Mouse (Mus musculus) neural tube, embryonic 15.5 days (tissue): Measurements from ENCODE around the gene Glb1. TPM values are rescaled to one million over a fixed set of nuclear protein-coding genes. Genes with fewer than 3 reads are reported as not detected.

Experiments used
- ATAC-seq: fragments of 200-750 bp; cut with Nextera tagmentation; 2 replicates; pipeline ENCODE4 v1.8.0; 2017; ENCODE audit warnings: mild to moderate bottlenecking, moderate TSS enrichment, moderate library complexity; ENCODE audit not compliant: low FRiP score
- H3K27ac ChIP-seq: fragments of 300-500 bp; sonication (generic); replicated peaks from 2 replicates; pipeline ENCODE4 v1.5.1; 2015; ENCODE audit warnings: mild to moderate bottlenecking, inconsistent platforms
- H3K27me3 ChIP-seq: fragments of 300-500 bp; sonication (generic); replicated peaks from 2 replicates; pipeline ENCODE4 v1.6.1; 2015; ENCODE audit warnings: inconsistent platforms
- H3K36me3 ChIP-seq: fragments of 300-500 bp; sonication (generic); 2 replicates; pipeline ENCODE4 v1.6.1; 2015; ENCODE audit warnings: inconsistent platforms
- H3K4me1 ChIP-seq: fragments of 300-500 bp; sonication (generic); 2 replicates; pipeline ENCODE4 v1.6.1; 2015; ENCODE audit warnings: inconsistent platforms
- H3K4me2 ChIP-seq: fragments of 300-500 bp; sonication (generic); 2 replicates; pipeline ENCODE4 v1.6.1; 2015; ENCODE audit warnings: inconsistent platforms, mild to moderate bottlenecking, moderate library complexity
- H3K4me3 ChIP-seq: fragments of 300-500 bp; sonication (generic); replicated peaks from 2 replicates; pipeline ENCODE4 v1.5.1; 2015; ENCODE audit warnings: mild to moderate bottlenecking, inconsistent platforms
- H3K9ac ChIP-seq: fragments of 300-500 bp; sonication (generic); replicated peaks from 2 replicates; pipeline ENCODE4 v1.6.1; 2015; ENCODE audit warnings: mild to moderate bottlenecking, inconsistent platforms
- H3K9me3 ChIP-seq: fragments of 300-500 bp; sonication (generic); replicated peaks from 2 replicates; pipeline ENCODE4 v1.6.1; 2016; ENCODE audit warnings: inconsistent platforms
- WGBS: fragments of 180-500 bp; shearing (Covaris S2); methylation state at CpG from one replicate; pipeline ENCODE4 v1.1.7; 2015; ENCODE audit warnings: mixed read lengths; 5-methylcytosine and 5-hydroxymethylcytosine counted together
- polyA plus RNA-seq: library from polyadenylated mRNA; unstranded; fragments of >200 nt; fragmentation: Nextera tagmentation; extraction: Ambion mirVana; gene quantifications from 2 replicates; pipeline ENCODE4 v1.2.1, GENCODE M21; 2015

Gene Glb1
- polyA plus RNA-seq, 1 experiment from 2014 or later: 30.9 TPM

DNA sequence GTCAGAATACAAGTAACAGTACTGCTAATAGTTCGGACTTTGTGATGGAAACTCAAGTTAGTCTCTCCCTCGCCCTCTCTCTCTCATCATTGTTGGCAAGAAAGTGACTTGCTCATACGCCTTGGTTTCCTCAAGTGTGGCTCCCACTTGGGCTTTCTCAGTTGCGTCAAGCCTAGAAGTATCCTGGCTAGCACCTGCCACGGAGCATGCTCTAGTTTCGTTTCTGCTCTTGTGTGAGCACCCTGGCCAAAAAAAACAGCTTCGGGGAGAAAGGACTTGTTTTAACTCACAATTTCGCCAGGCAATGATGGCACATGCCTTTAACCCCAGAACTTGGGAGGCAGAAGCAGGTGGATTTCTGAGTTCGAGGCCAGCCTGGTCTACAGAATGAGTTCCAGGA lies 76.1 kb downstream of the Glb1 start:
- Histone ChIP-seq H3K4me3 (no peak overlapping the region), H3K27me3 (no peaks in the 10 kb centered on the region), H3K9ac (no peak overlapping the region), H3K4me1 (no peaks in the 10 kb centered on the region), H3K4me2 (no peak overlapping the region), H3K36me3 (no peaks in the 10 kb centered on the region), H3K9me3 (no peaks in the 10 kb centered on the region), H3K27ac (no peak overlapping the region)
- ATAC-seq: no peak
- WGBS: 95% methylated on average over 9 of the region's 9 CpGs

DNA sequence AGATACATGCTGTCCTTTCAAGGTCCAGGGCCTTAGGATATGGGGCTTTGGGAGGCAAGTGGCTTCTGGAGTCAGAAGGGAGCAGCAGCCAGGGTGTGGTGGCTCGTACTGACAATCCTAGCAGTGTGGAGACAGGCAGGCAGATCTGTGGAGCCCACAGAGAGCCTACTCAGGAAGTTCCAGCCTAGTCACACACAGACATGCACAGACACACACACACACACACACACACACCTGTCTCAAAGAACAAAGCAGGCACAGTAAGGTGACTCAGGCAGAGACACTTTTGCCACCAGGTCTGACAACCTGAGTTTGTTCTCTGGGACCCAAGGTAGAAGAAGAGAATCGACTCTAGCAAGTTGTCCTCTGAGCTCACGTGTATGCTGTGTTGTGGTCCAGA lies 80.1 kb downstream of the Glb1 start:
- WGBS: 83% methylated on average over 3 of the region's 3 CpGs

DNA sequence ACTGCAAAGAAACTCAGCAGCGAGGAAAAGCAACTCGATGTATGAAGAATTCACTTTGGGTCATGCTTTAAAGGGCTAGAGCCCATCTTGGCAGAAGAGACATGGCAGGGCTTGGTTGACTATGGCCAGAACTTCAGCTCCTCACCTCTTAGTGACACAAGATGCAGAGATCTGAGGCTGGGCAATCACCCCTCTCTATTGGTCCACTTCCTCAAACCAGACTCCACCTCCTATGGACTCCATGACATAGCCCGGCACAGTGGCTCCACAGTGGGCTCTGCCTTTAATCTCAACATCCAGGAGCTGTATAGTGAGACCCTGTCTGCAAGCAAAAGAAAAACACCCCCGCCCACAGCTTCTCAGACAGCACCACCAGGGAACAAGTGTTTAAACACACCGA lies 83.9 kb downstream of the Glb1 start:
- Histone ChIP-seq H3K4me2 (no peak overlapping the region), H3K27ac (no peak overlapping the region), H3K9ac (no peak overlapping the region), H3K4me1 (no peaks in the 10 kb centered on the region), H3K4me3 (no peak overlapping the region), H3K27me3 (no peaks in the 10 kb centered on the region), H3K9me3 (no peaks in the 10 kb centered on the region), H3K36me3 (no peaks in the 10 kb centered on the region)
- 88% methylated on average over 5 of the region's 5 CpGs for WGBS
- no peak for ATAC-seq

More for the DNA sequence above, 80.1 kb downstream of the Glb1 start:
- no peaks in the 10 kb centered on the region for H3K36me3 ChIP-seq
- no peaks in the 10 kb centered on the region for H3K27me3 ChIP-seq
- no peak overlapping the region for H3K9ac ChIP-seq
- no peaks in the 10 kb centered on the region for H3K4me1 ChIP-seq
- no peak overlapping the region for H3K4me2 ChIP-seq
- H3K9me3 ChIP-seq: no peaks in the 10 kb centered on the region
- H3K4me3 ChIP-seq: no peak overlapping the region
- H3K27ac ChIP-seq: no peak overlapping the region
- no peak for ATAC-seq

DNA sequence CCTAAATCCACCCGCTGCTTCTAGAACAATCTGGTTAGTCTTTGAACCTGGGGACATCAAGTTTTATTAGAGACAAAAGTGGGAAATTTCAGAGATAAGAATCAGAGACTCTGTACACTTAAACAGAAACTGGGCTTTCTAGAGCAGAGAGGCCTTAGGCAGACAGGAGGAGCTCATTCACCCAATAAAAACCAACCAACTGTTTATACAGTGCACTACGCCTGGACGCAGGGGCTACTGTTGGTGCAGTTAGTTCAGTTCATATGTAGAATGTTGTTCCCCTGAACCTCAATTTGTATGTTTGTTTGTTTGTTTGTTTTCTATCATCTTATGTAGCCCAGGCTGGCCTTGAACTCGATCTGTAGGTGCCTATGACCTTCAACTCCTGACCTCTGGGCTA lies 85.9 kb downstream of the Glb1 start:
- WGBS: 82% methylated on average over 4 of the region's 4 CpGs
- Histone ChIP-seq H3K27ac (no peak overlapping the region), H3K9ac (no peak overlapping the region), H3K27me3 (no peaks in the 10 kb centered on the region), H3K4me2 (no peak overlapping the region), H3K9me3 (no peaks in the 10 kb centered on the region), H3K4me3 (no peak overlapping the region), H3K36me3 (no peaks in the 10 kb centered on the region), H3K4me1 (no peaks in the 10 kb centered on the region)
- no peak for ATAC-seq

DNA sequence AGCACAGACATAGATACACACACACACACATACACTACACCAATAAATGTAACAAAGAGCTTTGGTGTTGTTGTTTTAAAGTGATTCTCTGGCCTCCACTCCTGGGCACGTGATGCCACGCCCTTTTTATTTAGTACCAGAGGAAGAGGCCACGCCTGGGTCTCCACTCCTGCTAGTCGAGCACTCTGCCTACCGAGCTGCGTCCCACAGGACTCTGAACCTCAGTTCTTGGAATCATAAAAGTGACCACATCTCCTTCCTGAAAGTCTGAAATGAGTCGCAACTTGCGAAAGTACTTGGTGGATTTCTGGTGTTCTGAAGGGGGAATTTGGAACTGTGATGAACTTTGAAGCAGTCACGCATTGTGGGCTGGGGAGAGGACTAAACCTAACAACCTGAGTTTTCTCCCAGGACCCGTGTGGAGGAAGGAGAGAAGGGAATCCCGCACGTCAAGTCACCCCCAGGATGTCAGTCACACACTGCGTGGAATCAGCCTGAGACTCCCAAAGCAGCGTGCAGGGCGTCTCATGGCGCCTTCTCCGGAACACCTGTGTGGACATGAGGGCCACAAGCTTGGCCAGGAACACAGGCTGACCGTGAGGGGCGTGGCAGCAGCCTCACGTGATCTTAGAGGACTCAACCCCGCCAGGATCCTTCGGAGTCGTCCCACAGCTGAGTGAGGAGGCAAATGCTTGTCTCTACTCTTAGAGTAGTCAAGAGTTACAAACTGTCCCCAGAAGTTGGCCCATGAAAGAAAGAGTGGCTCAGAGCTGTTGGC lies 86.8 kb downstream of the Glb1 start:
- H3K4me1 ChIP-seq: no peaks in the 10 kb centered on the region
- H3K27me3 ChIP-seq: no peaks in the 10 kb centered on the region
- H3K4me3 ChIP-seq: no peak overlapping the region
- H3K36me3 ChIP-seq: no peaks in the 10 kb centered on the region
- no peaks in the 10 kb centered on the region for H3K9me3 ChIP-seq
- no peak overlapping the region for H3K27ac ChIP-seq
- H3K4me2 ChIP-seq: no peak overlapping the region
- H3K9ac ChIP-seq: no peak overlapping the region
- no peak for ATAC-seq
- WGBS: 84% methylated on average over 23 of the region's 23 CpGs

DNA sequence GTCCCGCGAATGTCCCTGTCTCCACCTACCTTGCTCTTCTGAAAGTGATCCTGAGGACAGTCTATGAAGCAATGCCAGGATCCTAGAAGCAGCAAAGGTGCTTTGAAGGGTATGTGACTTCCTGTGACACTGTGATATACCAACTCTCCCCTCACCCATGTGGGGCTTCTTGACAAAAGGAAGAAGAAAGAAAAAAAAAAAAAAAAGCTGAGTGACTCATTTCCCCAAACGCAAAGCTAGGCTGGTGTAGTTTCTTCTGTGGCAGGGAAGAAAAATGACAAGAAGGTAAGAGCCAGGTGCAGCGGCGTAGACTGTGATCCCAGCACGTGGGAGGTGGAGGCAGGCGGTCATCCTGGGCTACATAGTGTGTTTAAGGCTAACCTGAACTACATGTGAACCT lies 95.6 kb downstream of the Glb1 start:
- H3K4me3 ChIP-seq: no peak overlapping the region
- no peaks in the 10 kb centered on the region for H3K9me3 ChIP-seq
- no peak overlapping the region for H3K9ac ChIP-seq
- no peak for ATAC-seq
- no peak overlapping the region for H3K4me2 ChIP-seq
- no peaks in the 10 kb centered on the region for H3K36me3 ChIP-seq
- H3K27ac ChIP-seq: no peak overlapping the region
- 89% methylated on average over 7 of the region's 7 CpGs for WGBS
- H3K27me3 ChIP-seq: 0 out of 2 replicates have a peak, but pooled peaks cover 8% of the 10 kb centered on the region
- peaks cover 3% of the 10 kb centered on the region for H3K4me1 ChIP-seq

DNA sequence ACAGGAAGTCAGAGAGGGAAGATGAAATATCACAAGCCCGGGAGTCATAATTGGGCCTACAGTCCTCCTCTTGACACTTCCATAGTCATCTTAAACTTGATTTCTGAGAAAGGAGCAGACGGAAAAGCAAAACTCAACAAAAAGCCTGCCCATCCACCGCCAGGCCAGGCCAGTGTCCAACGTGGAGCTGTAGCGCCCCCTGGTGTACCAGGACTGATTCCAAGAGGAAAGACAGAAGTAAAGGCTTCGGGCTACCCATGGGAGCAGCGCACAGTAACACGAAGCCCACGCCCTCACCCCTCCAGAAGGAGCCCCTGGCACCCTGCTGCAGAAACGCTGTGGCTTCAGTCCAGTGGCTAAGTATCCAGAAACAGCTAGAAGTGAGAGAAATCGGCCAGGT lies 97.3 kb downstream of the Glb1 start:
- no peaks in the 10 kb centered on the region for H3K36me3 ChIP-seq
- 9% methylated on average over 11 of the region's 11 CpGs for WGBS
- H3K27ac ChIP-seq: no peak overlapping the region
- H3K4me3 ChIP-seq: no peak overlapping the region
- H3K4me2 ChIP-seq: peak overlapping the region; percentile 37
- H3K4me1 ChIP-seq: peaks cover 3% of the 10 kb centered on the region
- no peak overlapping the region for H3K9ac ChIP-seq
- no peaks in the 10 kb centered on the region for H3K9me3 ChIP-seq
- 0 out of 2 replicates have a peak, but pooled peaks cover 8% of the 10 kb centered on the region for H3K27me3 ChIP-seq
- no peak; the same call in 1 of the 2 replicates for ATAC-seq

DNA sequence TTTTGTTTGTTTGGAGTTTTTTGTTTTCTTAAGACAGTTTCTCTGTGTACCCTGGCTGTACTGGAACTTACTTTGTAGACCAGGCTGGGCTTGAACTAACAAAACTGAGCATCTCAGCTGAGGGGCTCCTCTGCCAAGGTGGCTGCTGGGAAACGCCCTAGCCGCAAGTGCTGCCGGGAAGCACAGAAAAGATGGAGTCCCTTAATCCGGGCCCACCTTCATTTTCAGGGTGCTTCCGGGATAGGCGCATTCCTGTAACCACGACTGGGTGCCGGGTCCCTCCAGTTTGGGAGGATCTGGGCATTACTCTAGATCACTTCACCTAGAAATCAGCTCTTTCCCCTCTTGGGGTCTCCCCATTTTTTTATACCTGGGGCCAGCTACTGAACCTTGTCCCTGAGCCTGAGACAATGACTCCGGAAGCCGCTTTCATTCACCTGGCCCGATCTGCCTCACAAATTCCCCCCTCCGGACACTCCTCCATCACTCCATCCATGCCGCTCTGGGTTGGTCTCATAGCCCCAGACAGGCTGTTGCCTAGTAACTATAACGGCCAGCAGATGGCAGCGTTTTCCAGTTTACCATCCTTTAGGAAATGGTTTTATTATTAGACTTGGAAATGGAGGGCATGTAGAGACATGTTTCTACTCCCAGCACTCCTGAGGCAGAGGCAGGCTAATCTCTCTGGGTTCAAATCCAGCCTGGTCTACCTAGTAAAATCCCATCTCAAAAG lies 99.1 kb downstream of the Glb1 start:
- Histone ChIP-seq H3K9ac (no peak overlapping the region), H3K4me2 (no peak overlapping the region; the same call in 1 of the 2 replicates), H3K27ac (no peak overlapping the region), H3K27me3 (0 out of 2 replicates have a peak, but pooled peaks cover 8% of the 10 kb centered on the region), H3K4me1 (peaks cover 3% of the 10 kb centered on the region), H3K4me3 (no peak overlapping the region), H3K9me3 (no peaks in the 10 kb centered on the region), H3K36me3 (no peaks in the 10 kb centered on the region)
- WGBS: 29% methylated on average over 15 of the region's 15 CpGs
- no peak for ATAC-seq

DNA sequence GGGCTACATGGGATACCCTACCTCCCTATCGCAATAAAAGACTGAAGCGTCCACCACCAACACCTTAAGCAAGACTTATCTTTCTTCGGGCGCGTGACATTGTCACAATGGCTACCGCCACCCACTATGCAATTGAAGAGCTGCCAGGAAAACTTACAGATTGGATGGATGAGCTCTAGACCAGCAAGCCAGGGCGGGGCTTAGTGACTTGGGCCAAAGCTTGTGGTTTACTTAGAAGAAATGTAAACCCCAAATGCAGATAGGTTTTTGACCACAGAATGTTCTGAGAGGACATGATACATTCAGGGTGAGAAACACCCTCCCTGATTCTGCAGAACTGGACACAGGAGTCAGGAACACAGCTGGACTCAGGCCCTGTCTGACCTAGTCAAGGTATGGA lies 100.2 kb downstream of the Glb1 start:
- no peaks in the 10 kb centered on the region for H3K9me3 ChIP-seq
- H3K36me3 ChIP-seq: no peaks in the 10 kb centered on the region
- 92% methylated on average over 7 of the region's 7 CpGs for WGBS
- H3K4me3 ChIP-seq: no peak overlapping the region
- no peak overlapping the region for H3K4me2 ChIP-seq
- no peak overlapping the region for H3K9ac ChIP-seq
- ATAC-seq: no peak
- H3K27ac ChIP-seq: no peak overlapping the region
- peaks cover 3% of the 10 kb centered on the region for H3K4me1 ChIP-seq
- 0 out of 2 replicates have a peak, but pooled peaks cover 8% of the 10 kb centered on the region for H3K27me3 ChIP-seq

DNA sequence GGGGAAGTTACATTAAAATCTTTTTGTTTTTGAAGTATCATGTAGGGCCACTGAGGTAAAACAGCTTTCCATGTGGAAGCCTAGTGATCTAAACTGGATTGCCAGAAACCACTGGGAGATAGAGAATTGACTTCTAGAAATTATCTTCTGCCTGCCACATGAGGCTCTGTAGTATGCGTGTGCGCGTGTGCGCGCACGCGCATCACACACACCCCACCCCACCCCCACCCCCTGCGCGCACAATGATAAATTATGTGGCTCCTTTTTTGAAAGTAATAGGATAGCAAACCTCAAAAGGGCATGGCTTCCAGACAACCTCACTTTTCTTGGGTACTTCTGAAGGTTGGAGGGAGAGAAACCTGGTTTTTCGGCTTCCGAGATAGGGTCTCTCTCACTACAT lies 101.0 kb downstream of the Glb1 start:
- Histone ChIP-seq H3K4me1 (peaks cover 3% of the 10 kb centered on the region), H3K36me3 (no peaks in the 10 kb centered on the region), H3K27ac (no peak overlapping the region), H3K4me3 (no peak overlapping the region), H3K4me2 (no peak overlapping the region), H3K9ac (no peak overlapping the region), H3K9me3 (no peaks in the 10 kb centered on the region), H3K27me3 (0 out of 2 replicates have a peak, but pooled peaks cover 8% of the 10 kb centered on the region)
- no peak for ATAC-seq
- 96% methylated on average over 11 of the region's 11 CpGs for WGBS

DNA sequence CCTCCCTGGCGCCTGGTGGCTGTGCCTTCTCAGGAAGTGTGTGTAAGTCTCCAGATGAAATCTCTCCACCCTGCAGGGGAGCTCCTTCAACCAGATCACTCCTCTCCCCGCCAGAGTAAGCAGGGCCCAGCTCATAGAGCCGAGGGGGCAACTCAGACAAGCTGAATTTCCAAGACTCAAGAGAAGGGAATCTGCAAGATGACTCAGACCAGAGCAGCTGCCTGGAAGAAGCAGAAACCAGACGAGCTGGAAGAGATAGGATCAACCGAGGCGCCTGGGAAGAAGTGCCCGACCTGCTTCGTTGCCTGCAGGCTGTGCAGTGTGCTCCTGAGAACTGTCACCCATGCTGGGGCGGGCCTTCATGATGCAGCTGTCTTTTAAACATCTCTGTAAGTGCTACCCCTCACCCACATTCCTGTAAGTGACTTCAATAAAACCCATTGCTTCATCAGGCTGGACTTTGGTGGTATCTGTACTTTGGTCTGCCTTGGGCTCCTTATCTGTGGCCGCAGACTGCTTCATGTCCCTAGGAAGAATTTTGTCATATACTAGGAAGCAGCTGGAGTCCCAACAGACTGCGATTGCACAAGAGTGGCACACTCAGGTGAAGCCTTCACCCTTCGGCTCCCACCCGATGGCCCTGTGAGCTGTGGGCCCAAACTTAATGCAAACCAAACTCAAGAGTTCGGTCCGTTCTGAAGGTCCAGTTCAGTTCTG lies 102.0 kb downstream of the Glb1 start:
- Histone ChIP-seq H3K4me1 (peaks cover 3% of the 10 kb centered on the region), H3K27me3 (0 out of 2 replicates have a peak, but pooled peaks cover 8% of the 10 kb centered on the region), H3K9me3 (no peaks in the 10 kb centered on the region), H3K4me3 (no peak overlapping the region), H3K27ac (no peak overlapping the region), H3K9ac (no peak overlapping the region), H3K4me2 (no peak overlapping the region), H3K36me3 (no peaks in the 10 kb centered on the region)
- no peak for ATAC-seq
- 78% methylated on average over 15 of the region's 15 CpGs for WGBS
